Mouse (Mus musculus) MEL (cell line): ENCODE measurements at regions not wholly inside any gene's neighbourhood (a gene's known extent, or its start where the extent isn't known, plus 50 kb on each side); places are given as distances from the start of the nearest gene placed in this dataset.

Source experiments
- CTCF ChIP-seq, 3 experiments: IDR thresholded peaks in 2 of 3; conservative IDR thresholded peaks in 1 of 3; 2 replicates each; pipeline ENCODE4 v1.5.1; 2011 to 2012; ENCODE audit warnings: low read length in 3 of 3, low read depth in 2 of 3, mild to moderate bottlenecking in 2 of 3, improper control_type of control experiment in 1 of 3, inconsistent platforms in 1 of 3, mixed read lengths in 1 of 3, moderate library complexity in 1 of 3; ENCODE audit not compliant: control insufficient read depth in 1 of 3, insufficient read depth in 1 of 3, poor library complexity in 1 of 3, severe bottlenecking in 1 of 3
- POLR2A ChIP-seq, 2 experiments: IDR thresholded peaks; 2 replicates each; pipeline ENCODE4 v1.6.1; 2011 to 2012; ENCODE audit warnings: low read length in 2 of 2, mild to moderate bottlenecking in 2 of 2, control low read depth in 1 of 2, improper control_type of control experiment in 1 of 2, low read depth in 1 of 2, moderate library complexity in 1 of 2; ENCODE audit not compliant: control insufficient read depth in 1 of 2, insufficient read depth in 1 of 2, poor library complexity in 1 of 2
- POLR2AphosphoS5 ChIP-seq: IDR thresholded peaks from 2 replicates; pipeline ENCODE4 v1.6.1; 2012; ENCODE audit warnings: low read depth, borderline replicate concordance, mild to moderate bottlenecking, inconsistent platforms, low read length, moderate library complexity, mixed read lengths

- TF ChIP-seq POLR2A (IDR thresholded peaks at IDR 0.05; ENCODE audit: control insufficient read depth in 1 of 2, insufficient read depth in 1 of 2, low read depth in 1 of 2, low read length in 2 of 2, poor library complexity in 1 of 2) (no peak), POLR2AphosphoS5 (no peak), CTCF (IDR thresholded peaks at IDR 0.05 in 2 of 3, conservative IDR thresholded peaks at IDR 0.05 in 1 of 3; ENCODE audit: control insufficient read depth in 1 of 3, insufficient read depth in 1 of 3, low read depth in 2 of 3, low read length in 3 of 3, poor library complexity in 1 of 3, severe bottlenecking in 1 of 3) (peak; percentile 83 to 92 (median 87))
Observed at GRCm38 (mm10) chr12:77667875-77668204, 429.9 kb downstream of the Fut8 start.
